8 mouse cellular contexts compared by ENCODE assay signal in the genomic region with DNA sequence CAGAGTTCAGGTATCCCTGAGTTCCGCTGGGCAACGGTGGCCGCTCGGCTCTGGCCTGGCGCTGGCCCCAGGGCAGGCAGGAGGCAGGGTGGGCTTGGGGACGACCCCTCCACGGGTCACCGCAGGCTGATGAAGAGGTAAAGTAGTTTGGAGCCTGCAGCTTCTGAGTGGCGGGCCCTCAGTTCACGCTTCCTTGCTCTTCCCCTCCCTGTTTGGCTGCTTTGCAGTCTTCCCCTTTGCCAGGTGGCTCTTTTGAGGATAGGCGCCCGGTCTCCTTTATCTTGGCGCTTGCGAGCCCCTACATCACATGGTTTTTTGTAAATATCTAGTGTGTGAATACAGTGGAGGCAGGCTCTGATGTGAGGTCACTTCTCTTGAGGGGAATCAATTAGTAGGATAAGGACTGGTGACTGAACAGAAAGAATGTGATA. TPM values are rescaled to one million over a fixed set of nuclear protein-coding genes. Genes with fewer than 3 reads are reported as not detected.
DNase-seq lines count a peak whose midpoint lies in the region; ATAC-seq and TF ChIP-seq lines count a peak whose summit lies in the region.

No protein-coding gene starts in this region.

- WGBS in heart, embryonic 14.5 days, result 11% methylated on average over 13 of the region's 14 CpGs
- WGBS in liver, embryonic 11.5 days, result 22% methylated on average over 14 of the region's 14 CpGs
- 16% methylated on average over 14 of the region's 14 CpGs for WGBS in stomach, embryonic 15.5 days

- TF ChIP-seq CTCF in ES-Bruce4 (IDR thresholded peaks at IDR 0.05; ENCODE audit: low read depth, low read length), result no peak

- peak overlapping the region; percentile 83 for H3K9ac ChIP-seq in heart, embryonic 14.5 days (ENCODE audit: low read length)
- peak overlapping the region; percentile 38 for H3K9ac ChIP-seq in ES-Bruce4 (ENCODE audit: low read depth, poor library complexity, severe bottlenecking)
- peak overlapping the region; percentile 74 for H3K9ac ChIP-seq in liver, embryonic 11.5 days (ENCODE audit: low read depth, low read length)
- peak overlapping the region; percentile 46; the same call in 1 of the 2 replicates for H3K9ac ChIP-seq in stomach, embryonic 15.5 days

- peak overlapping the region; percentile 77 to 83 for H3K27ac ChIP-seq in heart, embryonic 14.5 days (replicated peaks in 1 of 2; ENCODE audit: control insufficient read depth in 1 of 2, insufficient read depth in 1 of 2, low read depth in 2 of 2, low read length in 2 of 2)
- no peak overlapping the region for H3K27ac ChIP-seq in ES-Bruce4 (ENCODE audit: insufficient read depth, low read length)
- peak overlapping the region; percentile 70 for H3K27ac ChIP-seq in liver, embryonic 11.5 days (ENCODE audit: low read depth, low read length)
- peak overlapping the region; percentile 57 for H3K27ac ChIP-seq in stomach, embryonic 15.5 days

- H3K4me2 ChIP-seq in heart, embryonic 14.5 days (ENCODE audit: low read length), result peak overlapping the region; percentile 69
- peak overlapping the region; percentile 67 for H3K4me2 ChIP-seq in liver, embryonic 11.5 days
- peak overlapping the region; percentile 49 for H3K4me2 ChIP-seq in stomach, embryonic 15.5 days

- DNase-seq in heart, adult 18-20 months, result no peak
- no peak for DNase-seq in liver, embryonic 11.5 days (ENCODE audit: low spot score)
- DNase-seq in cerebellum, postnatal 14 days, result no peak
- DNase-seq in thymus, postnatal 4 days, result no peak

- no peak for ATAC-seq in heart, embryonic 14.5 days (ENCODE audit: insufficient number of reproducible peaks, insufficient read depth, low FRiP score, low read depth)
- ATAC-seq in erythroblast, adult 5-6 weeks (replicated peaks; ENCODE audit: low FRiP score, poor library complexity, severe bottlenecking), result 0 out of 2 replicates have a peak, but pooled peaks have one; percentile 41
- peak; percentile 58 for ATAC-seq in liver, embryonic 11.5 days (replicated peaks; ENCODE audit: low FRiP score)
- peak; percentile 32; the same call in 1 of the 2 replicates for ATAC-seq in stomach, embryonic 15.5 days (ENCODE audit: insufficient read depth, low FRiP score, low read depth)

- H3K9me3 ChIP-seq in heart, embryonic 14.5 days (ENCODE audit: control insufficient read depth, low read length), result no peaks in the 10 kb centered on the region
- H3K9me3 ChIP-seq in ES-Bruce4 (replicated peaks; ENCODE audit: control insufficient read depth, insufficient read depth, low read length, poor library complexity, severe bottlenecking), result no peaks in the 10 kb centered on the region
- H3K9me3 ChIP-seq in liver, embryonic 11.5 days (ENCODE audit: control insufficient read depth, low read length), result no peaks in the 10 kb centered on the region
- H3K9me3 ChIP-seq in stomach, embryonic 15.5 days, result no peaks in the 10 kb centered on the region

- no peak for TF ChIP-seq POLR2A in ES-Bruce4 (IDR thresholded peaks at IDR 0.05; ENCODE audit: insufficient read depth, low read length)

- no peaks in the 10 kb centered on the region; a peak in 1 of 4 replicates for H3K4me1 ChIP-seq in heart, embryonic 14.5 days (ENCODE audit: control insufficient read depth in 2 of 2, insufficient read depth in 2 of 2, low read length in 2 of 2)
- H3K4me1 ChIP-seq in ES-Bruce4 (ENCODE audit: control insufficient read depth, insufficient read depth, low read length), result no peaks in the 10 kb centered on the region
- H3K4me1 ChIP-seq in liver, embryonic 11.5 days (replicated peaks; ENCODE audit: control insufficient read depth, insufficient read depth, low read length), result no peaks in the 10 kb centered on the region
- H3K4me1 ChIP-seq in stomach, embryonic 15.5 days, result no peaks in the 10 kb centered on the region

- H3K27me3 ChIP-seq in heart, embryonic 14.5 days (ENCODE audit: control insufficient read depth, insufficient read depth, low read length), result no peaks in the 10 kb centered on the region
- H3K27me3 ChIP-seq in ES-Bruce4 (ENCODE audit: control insufficient read depth, insufficient read depth, low read length, poor library complexity, severe bottlenecking), result no peaks in the 10 kb centered on the region
- no peaks in the 10 kb centered on the region; the same call in none of the 2 replicates for H3K27me3 ChIP-seq in liver, embryonic 11.5 days (replicated peaks; ENCODE audit: control insufficient read depth, insufficient read depth, low read length)
- H3K27me3 ChIP-seq in stomach, embryonic 15.5 days (replicated peaks), result no peaks in the 10 kb centered on the region

- H3K4me3 ChIP-seq in heart, embryonic 14.5 days (ENCODE audit: control insufficient read depth in 1 of 2, insufficient read depth in 1 of 2, low read depth in 1 of 2, low read length in 2 of 2), result peak overlapping the region; percentile 69 to 86
- H3K4me3 ChIP-seq in ES-Bruce4 (ENCODE audit: low read depth, low read length), result peak overlapping the region; percentile 66
- H3K4me3 ChIP-seq in liver, embryonic 11.5 days (ENCODE audit: low read depth, low read length), result peak overlapping the region; percentile 72
- H3K4me3 ChIP-seq in stomach, embryonic 15.5 days (replicated peaks), result peak overlapping the region; percentile 61

- H3K36me3 ChIP-seq in heart, embryonic 14.5 days (ENCODE audit: control insufficient read depth, insufficient read depth, low read length), result 0 out of 2 replicates have a peak, but pooled peaks cover 3% of the 10 kb centered on the region
- H3K36me3 ChIP-seq in ES-Bruce4 (ENCODE audit: control insufficient read depth, insufficient read depth, low read length, poor library complexity, severe bottlenecking), result no peaks in the 10 kb centered on the region
- H3K36me3 ChIP-seq in liver, embryonic 11.5 days (ENCODE audit: control insufficient read depth, insufficient read depth, low read length), result no peaks in the 10 kb centered on the region
- no peaks in the 10 kb centered on the region for H3K36me3 ChIP-seq in stomach, embryonic 15.5 days

- no peak for TF ChIP-seq EP300 in ES-Bruce4 (IDR thresholded peaks at IDR 0.05; ENCODE audit: insufficient read depth, low read depth, low read length)

RNA-seq across cellular contexts. Expression of gene Vma21, which starts 1.2 kb away (rescaled TPM):
- 39.5 and 44.0 TPM in 2 replicates for polyA plus RNA-seq in heart, embryonic 14.5 days (2014; fragmentation: Nextera tagmentation; extraction: Ambion mirVana)
- 10 to 100 TPM; 14.2 to 17.7 TPM for total RNA-seq in heart, adult 18-20 months (2021)
- polyA plus RNA-seq in ES-Bruce4 (2011; ENCODE audit: insufficient read depth, insufficient read length, low read depth, missing spikeins), result 28.3 and 32.0 TPM in 2 replicates
- 10.0 and 23.2 TPM in 2 replicates for total RNA-seq in erythroblast, adult 5-6 weeks (2015; ENCODE audit: low replicate concordance)
- total RNA-seq in erythroblast, adult 5-6 weeks (2017; ENCODE audit: low replicate concordance), result 2.5 and 3.8 TPM in 2 replicates
- 40.6 and 44.2 TPM in 2 replicates for polyA plus RNA-seq in liver, embryonic 11.5 days (2014; fragmentation: Nextera tagmentation; extraction: Ambion mirVana)
- 43.4 and 45.3 TPM in 2 replicates for polyA plus RNA-seq in stomach, embryonic 15.5 days (2015; fragmentation: Nextera tagmentation; extraction: Ambion mirVana)
